Mouse (Mus musculus) forebrain, postnatal 0 days (tissue): Measurements from ENCODE around the gene Fzr1. TPM values are rescaled to one million over a fixed set of nuclear protein-coding genes. Genes with fewer than 3 reads are reported as not detected.

ENCODE experiments used
- ATAC-seq: fragments of 200-750 bp; cut with Nextera tagmentation; 2 replicates; pipeline ENCODE4 v1.8.0; 2017; ENCODE audit warnings: mild to moderate bottlenecking, moderate library complexity
- DNase-seq: peaks from one replicate; pipeline ENCODE4 v3.0.0-alpha.2; 2015
- H3K27ac ChIP-seq: fragments of 300-500 bp; sonication (generic); 2 replicates; pipeline ENCODE4 v1.5.1; 2014; ENCODE audit warnings: low read depth, mild to moderate bottlenecking, antibody characterized with exemption, low read length, moderate library complexity, mixed read lengths
- H3K27me3 ChIP-seq: fragments of 300-500 bp; sonication (generic); 2 replicates; pipeline ENCODE4 v1.6.1; 2014; ENCODE audit warnings: mild to moderate bottlenecking, low read length, mixed read lengths; ENCODE audit not compliant: insufficient read depth
- H3K36me3 ChIP-seq: fragments of 300-500 bp; sonication (generic); 2 replicates; pipeline ENCODE4 v1.6.1; 2014; ENCODE audit warnings: mild to moderate bottlenecking, moderate library complexity; ENCODE audit not compliant: insufficient read depth
- H3K4me1 ChIP-seq: fragments of 300-500 bp; sonication (generic); 2 replicates; pipeline ENCODE4 v1.6.1; 2014; ENCODE audit warnings: antibody characterized with exemption; ENCODE audit not compliant: insufficient read depth
- H3K4me2 ChIP-seq: fragments of 300-500 bp; sonication (generic); 2 replicates; pipeline ENCODE4 v1.6.1; 2014; ENCODE audit warnings: low read depth, mild to moderate bottlenecking, moderate library complexity
- H3K4me3 ChIP-seq: fragments of 300-500 bp; sonication (generic); 2 replicates; pipeline ENCODE4 v1.5.1; 2014; ENCODE audit warnings: low read depth, low read length, mixed read lengths
- H3K9ac ChIP-seq: fragments of 300-500 bp; sonication (generic); 2 replicates; pipeline ENCODE4 v1.6.1; 2014; ENCODE audit warnings: mild to moderate bottlenecking
- H3K9me3 ChIP-seq: fragments of 300-500 bp; sonication (generic); 2 replicates; pipeline ENCODE4 v1.6.1; 2016; ENCODE audit warnings: low read length
- CTCF ChIP-seq: sonication (generic); IDR thresholded peaks from 2 replicates; pipeline ENCODE4 v1.5.1; 2016; ENCODE audit warnings: antibody characterized with exemption, control low read depth, low read depth
- WGBS: fragments of 180-500 bp; shearing (Covaris S2); extraction: QIAGEN DNeasy Blood & Tissue Kit; methylation state at CpG from one replicate; pipeline ENCODE4 v1.1.7; 2014; 5-methylcytosine and 5-hydroxymethylcytosine counted together
- polyA plus RNA-seq: library from polyadenylated mRNA; unstranded; fragments of >200 nt; fragmentation: Nextera tagmentation; extraction: Ambion mirVana; gene quantifications from 2 replicates; pipeline ENCODE4 v1.2.1, GENCODE M21; 2015
- total RNA-seq: library from RNA; depleted of rRNA; stranded (reverse); fragments of >200 nt; gene quantifications from 2 replicates; pipeline ENCODE4 v1.2.3, GENCODE M21; 2014

The Fzr1 gene
- total and polyA plus RNA-seq, 2 experiments from 2014 or later: 67.2 to 132 TPM

DNA sequence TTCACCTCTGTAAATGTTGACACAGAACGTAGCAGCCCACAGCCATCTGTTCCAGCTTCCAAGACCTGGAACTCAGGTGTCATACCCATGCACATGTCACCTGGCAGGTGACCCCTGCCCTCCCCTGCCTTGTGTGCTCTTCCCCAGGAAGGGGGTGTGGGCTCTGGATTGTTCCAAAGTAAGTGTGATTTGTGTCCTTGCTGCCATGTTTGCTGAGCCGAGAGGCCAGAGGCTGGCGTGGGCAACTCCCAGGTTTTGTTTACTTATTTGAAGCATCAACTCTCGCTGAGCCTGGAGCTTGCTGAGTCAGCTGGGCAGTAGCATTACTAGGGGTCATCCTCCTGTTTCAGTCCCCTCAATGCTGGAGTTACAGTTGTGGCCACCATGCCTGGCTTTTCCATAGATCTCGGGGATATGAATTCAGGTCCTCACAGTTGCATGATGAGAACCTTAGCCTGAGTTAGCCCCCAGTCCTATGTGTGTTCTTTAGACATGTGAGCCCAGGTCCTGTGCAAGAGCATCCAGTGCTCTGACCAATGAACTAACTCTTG, 10.3 kb upstream of the Fzr1 start, which contains the start of gene Gm48552:
Gm48552 (plus strand) TSS at position 501 of the 551 bp plus-strand sequence.
- no peak within 1 kb of the TSS for H3K27ac ChIP-seq

DNA sequence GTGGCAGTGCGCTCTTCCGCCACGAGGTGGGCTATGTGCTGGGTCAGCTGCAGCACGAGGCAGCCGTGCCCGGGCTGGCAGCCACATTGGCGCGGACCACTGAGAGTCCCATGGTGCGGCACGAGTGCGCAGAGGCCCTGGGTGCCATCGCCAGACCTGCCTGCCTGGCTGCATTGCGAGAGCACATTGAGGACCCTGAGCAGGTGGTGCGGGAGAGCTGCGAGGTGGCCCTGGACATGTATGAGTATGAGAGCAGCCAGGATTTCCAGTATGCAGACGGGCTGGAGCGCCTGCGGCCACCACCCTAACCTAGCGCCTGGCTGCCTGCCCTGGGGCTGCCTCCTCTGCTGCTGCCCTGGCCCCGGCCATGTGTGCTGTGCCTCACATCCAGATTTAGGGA, 9.4 kb upstream of the Fzr1 start:
- no peaks in the 10 kb centered on the region for H3K9me3 ChIP-seq
- TF ChIP-seq CTCF: no peak
- H3K4me3 ChIP-seq: no peak overlapping the region
- ATAC-seq (no peak), DNase-seq (no peak)
- H3K27me3 ChIP-seq: no peaks in the 10 kb centered on the region
- peaks cover 11% of the 10 kb centered on the region for H3K4me1 ChIP-seq
- no peak overlapping the region for H3K4me2 ChIP-seq
- WGBS: 93% methylated on average over 20 of the region's 20 CpGs
- no peak overlapping the region for H3K9ac ChIP-seq
- peaks cover 39% of the 10 kb centered on the region for H3K36me3 ChIP-seq
- H3K27ac ChIP-seq: no peak overlapping the region

More for the DNA sequence above, 10.3 kb upstream of the Fzr1 start, which contains the start of gene Gm48552:
- 86% methylated on average over 5 of the region's 5 CpGs for WGBS
- TF ChIP-seq CTCF: no peak
- Histone ChIP-seq H3K27me3 (no peaks in the 10 kb centered on the region), H3K4me1 (peaks cover 11% of the 10 kb centered on the region), H3K9ac (no peak within 1 kb of the TSS), H3K4me2 (no peak within 1 kb of the TSS), H3K36me3 (peaks cover 39% of the 10 kb centered on the region), H3K4me3 (no peak within 1 kb of the TSS), H3K9me3 (no peaks in the 10 kb centered on the region)
- DNase-seq (no peak), ATAC-seq (no peak)

DNA sequence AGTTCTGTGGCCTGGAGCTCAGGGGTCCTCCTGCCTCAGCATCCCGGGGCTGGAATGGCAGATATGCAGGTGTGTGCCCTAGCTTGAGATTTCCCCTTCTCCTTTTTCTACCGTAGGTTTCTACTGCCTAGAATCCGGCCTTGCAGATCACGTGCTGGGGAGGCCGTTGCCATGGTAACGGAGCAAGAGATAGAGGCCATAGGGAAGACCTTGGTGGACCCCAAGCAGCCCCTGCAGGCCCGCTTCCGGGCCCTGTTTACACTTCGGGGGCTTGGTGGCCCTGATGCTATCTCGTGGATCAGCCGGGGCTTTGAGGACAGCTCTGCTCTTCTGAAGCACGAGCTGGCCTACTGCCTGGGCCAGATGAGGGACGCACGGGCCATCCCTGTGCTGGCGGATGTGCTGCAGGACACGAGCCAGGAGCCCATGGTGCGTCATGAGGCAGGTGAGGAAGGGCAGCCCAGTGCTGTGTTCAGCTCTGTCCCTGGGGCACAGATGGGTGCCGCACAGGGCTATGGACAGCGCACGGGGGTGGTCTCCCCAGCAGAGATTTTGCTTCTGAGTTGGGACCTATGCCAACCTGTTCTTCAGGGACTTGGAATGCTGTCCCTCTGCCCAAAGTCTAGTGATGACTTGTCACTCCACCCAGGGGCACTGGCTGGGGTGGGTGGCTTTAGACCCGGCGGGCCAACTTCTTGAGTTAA, 7.4 kb upstream of the Fzr1 start:
- ATAC-seq (no peak), DNase-seq (no peak)
- Histone ChIP-seq H3K9ac (no peak overlapping the region), H3K4me2 (peak overlapping the region; percentile 85), H3K4me3 (no peak overlapping the region), H3K27me3 (no peaks in the 10 kb centered on the region), H3K9me3 (no peaks in the 10 kb centered on the region), H3K36me3 (peaks cover 36% of the 10 kb centered on the region), H3K4me1 (peaks cover 11% of the 10 kb centered on the region), H3K27ac (no peak overlapping the region)
- WGBS: 80% methylated on average over 22 of the region's 22 CpGs
- TF ChIP-seq CTCF: no peak

DNA sequence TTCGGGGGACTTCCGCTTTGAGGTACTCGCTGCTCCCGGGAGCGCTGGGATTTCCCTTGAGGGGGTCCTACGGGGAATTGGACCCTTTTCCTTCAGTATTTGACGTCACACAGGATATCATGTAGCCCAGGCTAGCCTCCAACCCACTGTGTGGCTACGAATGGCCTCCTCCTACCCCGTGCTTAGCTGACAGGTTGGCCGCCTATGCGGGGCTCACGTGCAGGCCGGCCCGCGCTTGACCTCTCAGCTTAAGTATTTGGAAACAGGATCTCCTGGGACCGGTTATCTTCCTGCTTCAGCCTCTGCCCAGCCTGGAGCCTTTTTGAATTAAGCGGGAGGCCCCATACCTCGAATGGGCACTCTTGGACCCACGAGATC, 6.3 kb upstream of the Fzr1 start:
- ATAC-seq (peak; percentile 37), DNase-seq (no peak)
- Histone ChIP-seq H3K4me1 (peaks cover 11% of the 10 kb centered on the region), H3K27ac (peak overlapping the region; percentile 90), H3K27me3 (no peaks in the 10 kb centered on the region), H3K9ac (peak overlapping the region; percentile 86), H3K4me2 (peak overlapping the region; percentile 85), H3K9me3 (no peaks in the 10 kb centered on the region), H3K4me3 (peak overlapping the region; percentile 72), H3K36me3 (peaks cover 36% of the 10 kb centered on the region)
- WGBS: 3% methylated on average over 19 of the region's 19 CpGs
- no peak for TF ChIP-seq CTCF

DNA sequence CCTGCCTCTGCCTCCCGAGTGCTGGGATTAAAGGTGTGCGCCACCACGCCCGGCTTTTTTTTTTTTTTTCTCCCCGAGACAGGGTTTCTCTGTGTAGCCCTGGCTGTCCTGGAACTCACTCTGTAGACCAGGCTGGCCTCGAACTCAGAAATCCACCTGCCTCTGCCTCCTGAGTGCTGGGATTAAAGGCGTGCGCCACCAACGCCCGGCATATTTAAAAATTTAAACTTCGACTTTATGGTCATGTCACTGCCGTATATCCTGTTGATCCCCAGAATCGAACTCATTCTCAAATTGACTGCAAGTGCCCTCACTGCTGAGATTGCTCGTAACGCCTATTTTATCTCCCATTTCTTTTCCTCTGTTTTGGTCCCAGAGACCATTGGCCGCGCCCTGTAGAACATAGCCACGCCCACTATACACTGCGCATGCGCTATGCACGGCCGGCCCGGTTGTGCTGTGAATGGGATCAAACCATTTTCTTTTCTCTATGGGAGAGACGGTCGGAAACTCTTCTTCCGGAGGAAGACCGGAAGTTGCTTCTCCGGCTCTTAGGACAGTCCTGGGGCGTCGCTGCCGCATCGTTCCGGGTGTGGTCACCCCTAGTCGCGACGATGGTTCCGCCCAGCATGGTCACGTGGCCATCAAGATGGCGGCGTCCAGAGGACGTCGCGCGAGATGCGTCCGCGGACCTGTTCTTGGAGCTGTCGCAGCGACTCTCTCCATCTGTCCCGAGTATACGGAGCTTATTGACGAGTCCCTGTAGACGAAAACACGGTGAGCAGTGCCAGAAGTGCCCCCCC, 5.7 kb upstream of the Fzr1 start, which contains the start of the genes Dohh and Gm48551:
Dohh (plus strand) TSS at position 627 of the 803 bp plus-strand sequence.
Gm48551 (plus strand) TSS at position 665 of the 803 bp plus-strand sequence.
- WGBS: 6% methylated on average over 52 of the region's 54 CpGs

DNA sequence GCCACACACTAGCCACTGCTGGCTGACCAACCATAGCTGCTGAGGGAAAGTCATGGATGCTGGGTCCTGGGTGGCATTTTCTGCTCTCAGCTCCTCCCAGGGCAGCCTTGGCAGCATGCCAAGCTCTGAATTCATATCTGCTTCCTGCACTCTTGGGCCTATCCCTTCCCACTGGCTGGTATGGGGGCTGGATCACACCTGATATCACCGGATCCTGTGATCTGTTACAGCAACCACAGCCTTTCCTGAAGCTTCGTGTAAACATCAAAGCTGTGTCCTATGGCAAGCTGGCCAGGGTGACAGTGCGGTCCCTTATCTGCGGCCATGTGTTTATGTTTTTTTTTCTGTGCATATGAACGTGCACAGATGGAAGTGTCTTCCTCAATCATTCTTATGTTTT, 3.7 kb upstream of the Fzr1 start:
- TF ChIP-seq CTCF: no peak
- no peak for ATAC-seq
- Histone ChIP-seq H3K4me2 (no peak overlapping the region), H3K9ac (no peak overlapping the region), H3K4me1 (peaks cover 22% of the 10 kb centered on the region), H3K27ac (no peak overlapping the region), H3K4me3 (no peak overlapping the region), H3K36me3 (peaks cover 15% of the 10 kb centered on the region; the same call in 1 of the 2 replicates), H3K9me3 (no peaks in the 10 kb centered on the region), H3K27me3 (no peaks in the 10 kb centered on the region)
- no peak for DNase-seq
- WGBS: 84% methylated on average over 5 of the region's 5 CpGs

More for the DNA sequence above, 5.7 kb upstream of the Fzr1 start, which contains the start of the genes Dohh and Gm48551:
- peak; percentile 97 for ATAC-seq
- peak; percentile 23 for TF ChIP-seq CTCF
- Histone ChIP-seq H3K9ac (peak within 1 kb of the TSS; percentile 86), H3K36me3 (peaks cover 35% of the 10 kb centered on the region), H3K27me3 (no peaks in the 10 kb centered on the region), H3K27ac (peak within 1 kb of the TSS; percentile 90), H3K4me1 (peaks cover 14% of the 10 kb centered on the region), H3K4me3 (peak within 1 kb of the TSS; percentile 72), H3K9me3 (no peaks in the 10 kb centered on the region), H3K4me2 (peak within 1 kb of the TSS; percentile 85)
- DNase-seq: peak; percentile 98
